Mouse (Mus musculus): Measurements from ENCODE around the gene 1700025G04Rik.

Gene 1700025G04Rik

DNA sequence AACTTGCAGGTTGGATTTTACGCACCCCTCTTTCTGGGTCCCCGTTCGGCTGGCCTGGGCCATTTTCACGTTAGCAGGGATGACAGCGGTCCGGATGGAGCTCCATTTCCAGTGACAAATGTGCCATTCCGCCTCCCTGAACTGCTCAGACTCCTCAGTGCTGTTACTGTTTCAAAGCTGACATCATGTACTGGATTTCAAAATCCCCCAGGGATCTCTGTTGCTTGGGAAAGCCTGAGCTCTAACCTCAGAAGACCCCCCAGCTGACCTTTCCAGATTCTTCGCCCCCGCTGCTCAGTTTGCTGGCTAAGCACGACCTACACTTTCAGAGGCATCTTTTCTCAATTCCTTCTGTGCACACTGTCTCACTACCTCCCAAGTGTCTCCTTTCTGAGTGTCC is 128.7 kb downstream of the 1700025G04Rik start:
- DNase-seq (ENCODE audit: low spot score), result no peak

DNA sequence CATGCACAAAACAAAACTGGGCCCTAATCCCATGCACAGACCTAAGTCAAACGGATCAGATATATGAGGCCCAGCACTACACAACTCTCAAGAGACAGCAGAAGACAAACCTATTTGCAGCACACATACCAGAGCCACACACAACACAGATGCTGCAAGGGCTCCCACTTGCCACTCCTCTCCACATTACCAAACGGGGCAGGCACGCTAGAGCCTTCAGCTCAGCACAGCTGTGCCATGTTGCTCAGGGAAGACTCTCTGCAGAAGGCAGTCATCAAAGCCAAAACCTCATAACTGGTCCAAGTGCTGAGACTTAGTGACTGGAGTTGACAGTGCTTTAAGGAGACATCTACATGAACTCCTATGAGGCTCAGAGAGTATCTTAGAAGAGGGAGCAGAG is 130.9 kb downstream of the 1700025G04Rik start:
- no peak for DNase-seq (ENCODE audit: low spot score)

DNA sequence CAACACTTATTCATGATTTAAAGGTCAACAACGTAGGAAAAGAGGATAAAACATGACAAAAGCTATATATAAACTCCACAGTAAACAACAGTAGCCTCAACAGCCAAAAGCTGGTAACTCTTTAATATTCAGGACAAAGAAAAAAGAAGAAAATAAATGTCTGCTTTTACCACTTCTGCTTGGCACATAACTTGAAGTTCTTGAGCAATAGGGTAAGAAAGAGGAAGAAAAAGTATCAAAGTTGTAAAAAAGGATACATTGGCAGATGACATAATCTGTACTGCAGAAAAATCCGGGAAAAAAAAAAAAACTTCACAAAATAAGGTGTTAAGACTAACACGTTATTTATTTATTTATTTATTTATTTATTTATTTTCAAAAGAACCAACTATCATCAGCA is 131.5 kb downstream of the 1700025G04Rik start:
- no peak for DNase-seq (ENCODE audit: low spot score)

DNA sequence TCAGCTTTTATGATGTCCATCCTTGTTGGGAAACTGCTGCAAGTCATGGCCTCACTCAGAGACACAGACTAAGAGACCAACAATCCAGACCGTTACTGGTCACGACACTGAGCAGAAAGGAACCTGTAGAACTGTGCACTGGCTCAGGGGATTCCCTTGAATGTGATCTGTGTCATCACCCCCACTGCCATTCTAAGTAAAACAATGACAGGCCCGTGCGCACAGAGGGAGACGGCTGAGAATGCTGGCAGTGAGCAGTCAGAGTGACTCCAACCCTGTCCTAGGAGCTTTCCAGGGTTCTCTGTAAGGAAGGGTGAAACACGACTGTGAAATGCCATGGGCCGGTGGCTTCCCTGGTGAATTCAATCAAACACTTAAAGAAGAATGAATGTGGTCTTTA is 132.3 kb downstream of the 1700025G04Rik start:
- no peak for DNase-seq (ENCODE audit: low spot score)

DNA sequence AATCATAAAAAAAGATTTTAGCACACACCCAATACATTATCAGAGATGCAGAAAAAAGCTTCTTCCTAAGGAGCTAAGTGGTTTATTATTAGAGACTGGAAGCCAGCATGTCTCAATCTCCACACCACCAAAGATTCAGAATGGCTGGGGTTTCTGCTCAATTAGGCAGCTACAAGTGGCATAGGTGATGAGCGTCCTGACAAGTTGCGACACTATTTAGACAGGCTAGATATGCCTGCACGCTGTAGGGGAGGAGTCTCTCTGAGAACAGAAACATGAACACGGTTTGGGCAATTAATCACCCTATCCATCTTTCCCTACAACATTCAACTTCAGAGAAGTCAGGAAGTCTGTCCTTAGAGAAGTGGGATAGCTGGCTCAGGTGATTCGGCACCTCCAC is 134.1 kb downstream of the 1700025G04Rik start:
- no peak for DNase-seq (ENCODE audit: low spot score)

DNA sequence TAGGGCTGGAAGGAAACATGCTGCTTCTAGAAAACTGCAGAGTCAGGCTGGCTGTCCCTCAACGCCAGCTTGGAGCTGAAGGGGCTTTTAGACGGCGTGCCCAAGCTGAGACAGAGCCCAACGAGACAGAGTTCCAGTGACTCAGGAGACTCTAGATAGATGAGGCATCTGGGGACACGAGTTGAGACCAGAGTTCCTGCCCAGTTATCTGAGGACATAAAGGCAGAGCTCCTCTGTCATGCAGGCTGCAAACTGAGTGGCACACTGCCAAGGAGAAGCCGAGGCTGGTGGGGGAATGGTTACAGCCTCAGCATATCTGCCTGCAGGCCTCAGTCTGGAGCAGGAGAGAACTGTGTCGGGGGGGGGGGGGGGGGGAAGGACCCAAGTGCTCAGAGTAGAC is 136.4 kb downstream of the 1700025G04Rik start:
- no peak for DNase-seq (ENCODE audit: low spot score)

DNA sequence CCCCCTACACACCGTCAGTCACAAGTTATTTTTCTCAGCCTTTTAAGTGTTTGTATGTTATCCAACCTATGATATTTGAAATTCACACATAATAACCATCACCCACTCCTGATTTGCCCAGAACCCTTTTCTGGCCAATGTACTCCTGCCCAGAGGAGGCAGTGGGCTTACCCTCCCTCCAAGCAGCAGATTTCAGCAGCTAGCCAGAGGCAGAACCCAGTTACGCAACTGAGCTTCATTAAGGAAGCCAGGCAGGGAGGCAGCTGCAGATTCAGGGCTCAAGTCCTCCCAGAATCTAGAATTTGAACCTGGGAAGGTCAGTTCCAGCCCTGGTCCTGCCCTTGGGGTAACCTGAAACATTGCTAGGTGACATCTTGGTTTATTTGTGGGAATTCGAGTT is 141.9 kb downstream of the 1700025G04Rik start:
- no peak for DNase-seq (ENCODE audit: low spot score)

DNA sequence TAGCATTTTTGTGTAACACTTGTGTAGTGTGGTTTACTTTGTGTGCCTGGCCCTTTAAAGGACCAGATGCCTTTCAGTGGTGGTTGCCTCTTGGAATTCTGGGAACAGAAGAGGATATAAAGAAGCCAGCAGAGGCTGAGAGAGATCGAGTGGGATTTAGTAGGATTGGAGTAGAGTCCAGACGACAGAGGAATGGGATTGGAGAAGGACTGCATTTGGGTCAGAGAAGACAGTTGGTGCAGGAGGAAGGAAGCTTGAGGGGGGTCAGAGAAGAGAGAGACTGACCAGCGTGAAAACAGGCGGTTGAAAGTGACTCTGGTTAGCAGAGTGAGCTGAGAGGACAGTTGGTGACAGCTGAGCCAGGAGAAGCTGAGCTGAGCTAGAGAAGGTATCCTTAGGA is 142.4 kb downstream of the 1700025G04Rik start:
- DNase-seq (ENCODE audit: low spot score), result no peak

DNA sequence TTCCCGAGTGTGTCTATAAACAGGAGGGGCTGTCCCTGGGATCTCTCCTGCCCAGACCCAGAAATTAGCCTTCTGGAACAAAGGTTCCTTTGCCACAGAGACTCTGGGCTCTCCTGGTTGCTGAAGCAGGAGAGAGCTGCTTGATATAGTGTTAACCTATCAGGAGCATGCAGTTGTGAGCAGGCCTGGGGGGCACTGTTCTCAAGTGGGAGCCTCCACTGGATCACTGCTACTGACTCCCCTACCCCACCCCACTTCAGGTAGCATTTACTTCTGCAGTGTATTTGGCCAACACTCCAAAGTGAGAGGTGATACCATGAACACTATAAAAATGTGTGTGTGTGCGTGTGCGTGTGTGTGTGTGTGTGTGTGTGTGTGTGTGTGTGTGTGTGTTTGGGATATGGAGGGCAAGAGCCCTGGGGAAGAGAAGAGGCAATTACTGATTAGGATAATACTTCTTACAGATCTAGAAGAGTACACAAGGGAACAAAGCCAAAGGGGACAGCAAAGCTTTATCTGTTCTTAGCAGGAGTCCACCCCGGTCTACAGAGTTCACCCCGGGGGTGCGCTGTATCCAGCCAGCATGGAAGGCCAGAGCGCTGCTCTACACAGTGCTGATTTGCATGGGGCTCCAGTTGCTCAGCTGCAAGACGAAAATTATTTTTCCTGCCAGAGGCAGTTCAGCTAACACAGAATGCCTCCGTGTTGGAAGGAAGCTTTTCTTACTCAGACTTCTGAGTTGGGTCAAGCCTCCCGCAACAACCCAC is 145.3 kb downstream of the 1700025G04Rik start:
- no peak for DNase-seq (ENCODE audit: low spot score)

DNA sequence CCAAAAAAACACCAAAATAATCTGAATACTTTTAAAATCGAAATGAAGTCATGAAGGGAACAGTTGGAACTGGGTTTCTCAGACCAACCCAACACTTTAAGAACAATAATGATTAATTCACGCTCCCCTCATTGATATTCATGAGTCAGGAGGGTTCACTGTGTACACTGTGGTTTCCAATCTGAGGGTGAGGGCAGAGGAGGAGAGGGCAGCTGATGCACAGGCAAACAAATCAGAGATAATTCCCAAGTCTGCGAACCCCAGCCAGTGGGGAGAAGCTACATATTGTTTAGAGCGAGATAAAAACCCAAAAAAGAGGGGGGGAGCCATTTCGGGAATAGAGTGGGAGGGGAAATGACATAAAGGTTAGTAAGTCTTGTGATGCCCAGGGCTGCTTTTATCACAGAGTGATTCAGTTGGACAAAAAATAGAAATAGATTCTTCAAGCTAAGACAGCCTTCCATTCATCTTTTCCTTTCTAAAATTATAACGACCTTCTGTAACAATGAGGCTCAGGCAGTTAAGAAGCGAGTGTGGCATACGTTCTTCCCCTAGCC is 146.2 kb downstream of the 1700025G04Rik start:
- DNase-seq (ENCODE audit: low spot score), result no peak

DNA sequence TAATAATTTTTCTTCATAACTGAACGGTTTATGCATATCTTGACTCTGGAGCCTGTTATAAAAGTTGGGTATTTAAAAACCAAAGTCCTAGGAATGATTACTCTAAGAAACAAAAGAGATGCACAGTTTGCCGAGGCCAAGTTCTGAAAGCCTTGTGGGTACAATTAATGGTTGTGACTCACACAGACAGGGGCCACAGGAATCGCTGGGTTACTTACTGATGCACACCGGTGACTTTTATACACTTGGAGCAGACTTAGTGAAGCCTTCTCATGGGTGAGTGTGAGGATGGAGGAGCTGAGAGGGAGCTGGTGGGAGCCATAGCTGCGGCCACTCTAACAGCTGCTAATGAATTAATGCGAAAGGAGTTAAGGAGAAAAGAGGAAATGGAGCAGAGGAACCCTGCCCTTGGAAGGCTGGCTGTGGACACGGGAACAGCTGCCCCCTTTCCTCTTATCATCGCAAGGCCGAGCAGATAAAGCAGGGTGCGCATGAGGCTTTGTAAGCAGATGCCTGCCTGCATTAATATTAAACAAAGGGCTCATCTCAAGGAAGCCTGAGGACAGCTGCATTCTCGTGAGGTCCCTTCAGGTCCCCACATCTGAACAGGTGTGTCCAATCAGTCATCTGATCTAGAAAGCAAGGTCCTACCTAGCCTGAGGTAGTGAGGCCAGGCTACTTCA is 146.8 kb downstream of the 1700025G04Rik start:
- DNase-seq (ENCODE audit: low spot score), result no peak

DNA sequence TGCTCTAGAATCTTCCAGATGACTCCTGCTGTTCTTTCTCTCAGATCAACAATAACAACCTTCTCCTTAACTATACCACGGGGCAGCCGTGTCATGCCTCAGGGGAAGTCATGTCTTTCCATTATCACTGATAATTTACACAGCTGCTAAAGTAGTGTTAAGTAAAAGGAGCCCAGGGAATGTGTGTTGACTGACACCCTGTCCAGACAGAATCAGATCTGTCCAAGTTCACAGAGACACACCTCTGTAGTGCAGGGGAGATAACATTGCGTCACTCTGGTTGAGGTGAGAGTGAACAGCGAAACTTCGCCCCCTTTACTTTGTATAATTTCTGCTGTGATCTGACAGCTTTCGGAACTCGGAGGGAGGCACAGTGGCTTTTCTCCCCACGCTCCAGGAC is 149.9 kb downstream of the 1700025G04Rik start:
- no peak for DNase-seq (ENCODE audit: low spot score)

DNA sequence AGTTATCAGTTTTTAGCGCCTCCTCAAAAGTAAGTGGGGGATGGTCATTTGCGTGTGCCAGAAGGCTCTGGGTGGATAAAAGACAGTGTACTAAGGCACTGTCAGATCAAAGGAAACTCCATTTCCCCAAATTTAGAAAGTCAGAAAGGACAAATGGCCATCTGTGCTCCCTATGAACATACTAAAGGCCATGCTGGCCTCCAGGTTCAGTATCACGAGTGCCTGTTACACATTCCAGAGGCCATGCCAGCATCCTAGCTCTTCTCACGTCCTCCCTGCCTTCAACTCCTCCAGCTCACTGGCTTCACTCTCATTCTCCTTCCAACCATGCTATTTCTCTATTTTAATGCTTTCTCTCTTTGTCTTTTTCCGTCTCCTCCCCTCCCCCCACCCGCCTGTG is 150.4 kb downstream of the 1700025G04Rik start:
- DNase-seq (ENCODE audit: low spot score), result no peak

DNA sequence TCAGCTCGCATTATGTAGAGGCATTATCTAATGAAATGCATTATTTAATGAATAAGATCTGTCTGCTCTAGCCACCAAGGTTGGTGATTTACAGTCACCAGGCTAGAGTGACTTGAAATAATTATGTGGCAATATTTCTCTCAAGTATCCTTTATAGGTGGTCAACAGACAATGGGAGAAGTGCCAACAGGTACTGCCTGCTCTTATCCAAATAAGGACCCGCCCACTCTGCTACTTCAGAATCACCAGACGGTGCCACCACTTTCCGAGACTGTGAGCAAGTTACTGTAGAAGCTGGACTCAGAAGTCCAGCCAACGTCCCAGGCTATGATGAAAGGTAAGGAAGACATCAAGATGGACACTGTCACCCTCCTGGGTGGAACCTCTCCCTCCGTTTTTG is 156.3 kb downstream of the 1700025G04Rik start:
- DNase-seq (ENCODE audit: low spot score), result no peak

DNA sequence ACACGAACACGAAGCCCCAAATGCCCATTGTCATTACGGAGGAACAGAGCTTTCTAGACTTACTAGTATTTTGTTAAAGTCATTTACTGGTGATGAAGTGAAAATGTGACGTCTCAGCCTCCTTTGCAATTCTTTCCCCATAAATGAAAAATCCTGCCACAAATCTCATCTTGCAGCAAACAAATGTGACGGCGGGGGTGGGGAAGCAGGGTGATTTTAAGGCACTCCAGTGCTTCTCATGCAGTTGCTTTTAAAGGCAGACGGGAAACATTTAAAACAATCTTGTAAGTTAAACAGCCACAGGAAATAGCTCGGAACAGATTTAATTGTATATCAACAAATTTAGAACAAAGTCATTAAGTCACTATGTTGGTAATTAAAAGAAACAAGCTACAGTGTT is 163.1 kb downstream of the 1700025G04Rik start:
- no peak for DNase-seq (ENCODE audit: low spot score)

DNA sequence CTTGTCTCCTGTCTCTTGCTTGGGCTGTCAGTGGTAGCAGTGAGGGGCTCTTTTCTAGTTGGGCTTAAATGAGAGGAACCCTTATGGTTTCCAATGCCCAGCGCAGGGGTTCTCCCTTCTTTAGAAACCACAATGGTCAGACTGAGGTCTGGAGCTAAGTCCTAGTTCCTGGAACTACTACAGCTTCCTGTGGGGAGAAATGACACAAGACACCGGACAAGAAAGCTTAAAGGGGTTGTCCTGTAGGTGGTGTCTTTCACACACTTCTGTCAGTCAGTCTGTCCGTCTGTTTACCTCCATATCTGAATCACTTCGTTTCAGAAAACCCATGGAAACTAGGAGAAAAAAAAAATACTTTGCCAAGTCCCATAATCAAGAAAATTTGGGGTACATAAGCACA is 163.8 kb downstream of the 1700025G04Rik start:
- no peak for DNase-seq (ENCODE audit: low spot score)

DNA sequence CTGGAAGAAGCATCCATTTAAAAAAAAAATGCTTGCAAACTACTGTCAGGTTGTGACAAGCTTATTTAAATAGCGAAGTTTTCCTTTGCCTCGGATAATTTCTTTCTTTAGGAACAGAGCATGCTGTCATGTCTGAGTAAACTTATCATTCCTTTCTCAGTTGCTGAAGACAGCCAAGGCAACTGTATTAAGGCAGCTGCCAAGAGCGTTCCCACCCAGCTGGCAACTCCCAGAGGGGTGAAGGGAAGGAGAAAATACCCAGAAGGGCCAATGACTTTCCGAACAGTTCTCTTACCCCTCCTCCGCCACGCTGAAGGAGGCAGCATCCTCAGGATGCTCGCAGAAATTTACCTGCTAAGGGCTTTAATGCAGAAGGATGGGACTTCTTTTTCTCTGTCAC is 164.2 kb downstream of the 1700025G04Rik start:
- no peak for DNase-seq (ENCODE audit: low spot score)

DNA sequence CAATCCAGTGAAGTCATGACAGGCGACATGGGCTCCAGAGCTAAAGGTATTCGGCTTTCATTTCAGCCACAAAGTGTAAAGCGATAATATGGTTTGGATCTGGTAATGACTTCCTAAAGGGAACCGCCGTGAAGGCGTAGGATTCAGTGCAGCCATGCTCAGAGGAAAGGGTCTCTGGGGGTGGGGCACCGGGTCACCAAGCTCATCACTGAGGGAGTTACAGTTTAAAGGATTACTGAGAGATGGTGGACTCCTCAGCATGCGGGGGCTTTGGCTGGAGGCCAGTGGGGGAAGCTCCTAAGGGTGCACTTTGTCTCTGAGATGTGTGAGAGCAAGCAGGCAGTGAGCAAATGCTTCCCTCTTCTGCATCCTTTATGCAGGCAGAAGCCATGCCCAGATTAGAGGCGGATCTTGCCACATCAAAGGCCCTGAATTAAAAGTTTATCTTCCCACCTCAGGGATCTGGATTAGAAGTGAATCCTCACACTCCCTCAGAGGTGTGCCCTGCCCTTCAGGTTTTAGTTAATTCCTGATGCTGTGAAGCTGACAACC is 171.0 kb downstream of the 1700025G04Rik start:
- DNase-seq (ENCODE audit: low spot score), result no peak

DNA sequence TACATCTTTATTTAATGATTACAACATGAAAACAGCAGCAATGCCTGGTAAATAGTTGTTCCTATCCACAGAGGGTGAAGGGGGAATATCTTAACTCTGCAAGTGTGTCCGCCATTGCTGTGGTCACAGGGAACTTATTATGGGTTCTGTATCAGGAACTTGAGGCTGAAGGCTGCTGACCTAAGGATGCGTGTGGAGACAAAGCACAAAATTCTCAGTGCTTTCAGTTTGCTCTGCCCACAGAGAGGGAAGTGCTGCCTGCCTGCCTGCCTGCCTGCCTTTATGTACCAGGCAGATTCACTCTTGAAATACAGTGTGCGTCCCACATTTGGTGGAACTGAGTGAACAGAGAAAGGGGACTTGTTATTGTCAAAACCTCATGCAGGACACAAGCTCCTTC is 172.2 kb downstream of the 1700025G04Rik start:
- DNase-seq (ENCODE audit: low spot score), result no peak

DNA sequence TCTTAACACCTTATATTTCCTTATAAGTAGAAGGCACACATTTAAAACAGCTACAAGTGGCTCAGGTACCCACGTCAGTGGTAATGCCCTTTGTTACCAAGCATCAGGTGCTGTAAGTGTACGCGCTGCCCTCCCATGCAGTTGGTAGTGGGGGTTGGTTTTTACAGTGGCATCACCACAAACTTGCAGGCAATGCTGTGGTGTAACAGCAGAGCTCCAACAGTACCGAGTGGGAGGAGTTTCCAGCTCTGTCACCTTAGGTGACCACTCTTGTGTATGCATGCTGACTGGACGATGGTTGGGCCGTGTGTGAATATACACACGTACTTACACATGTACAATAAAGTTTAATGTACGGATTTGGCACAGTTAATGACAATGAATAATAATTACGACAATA is 175.4 kb downstream of the 1700025G04Rik start:
- no peak for DNase-seq (ENCODE audit: low spot score)

DNA sequence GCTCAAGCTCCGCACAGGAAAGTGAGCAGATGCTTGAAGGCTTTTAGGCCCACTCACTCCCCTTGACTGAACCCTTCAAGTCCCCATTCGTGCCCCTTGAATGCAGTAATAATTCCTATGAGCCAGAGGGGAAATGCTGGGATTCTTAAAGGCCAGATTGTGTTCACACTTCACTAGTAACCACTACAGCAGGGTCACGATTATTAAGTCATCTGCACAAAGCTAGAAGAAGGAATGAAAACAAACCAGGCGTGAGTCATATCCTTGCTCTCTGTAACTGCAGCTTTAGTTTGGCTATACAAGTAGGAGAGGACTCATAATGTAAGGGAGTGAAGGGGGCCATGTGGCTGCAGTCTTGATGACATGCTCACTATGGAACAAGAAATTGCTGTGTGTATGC is 182.9 kb downstream of the 1700025G04Rik start:
- no peak for DNase-seq (ENCODE audit: low spot score)

DNA sequence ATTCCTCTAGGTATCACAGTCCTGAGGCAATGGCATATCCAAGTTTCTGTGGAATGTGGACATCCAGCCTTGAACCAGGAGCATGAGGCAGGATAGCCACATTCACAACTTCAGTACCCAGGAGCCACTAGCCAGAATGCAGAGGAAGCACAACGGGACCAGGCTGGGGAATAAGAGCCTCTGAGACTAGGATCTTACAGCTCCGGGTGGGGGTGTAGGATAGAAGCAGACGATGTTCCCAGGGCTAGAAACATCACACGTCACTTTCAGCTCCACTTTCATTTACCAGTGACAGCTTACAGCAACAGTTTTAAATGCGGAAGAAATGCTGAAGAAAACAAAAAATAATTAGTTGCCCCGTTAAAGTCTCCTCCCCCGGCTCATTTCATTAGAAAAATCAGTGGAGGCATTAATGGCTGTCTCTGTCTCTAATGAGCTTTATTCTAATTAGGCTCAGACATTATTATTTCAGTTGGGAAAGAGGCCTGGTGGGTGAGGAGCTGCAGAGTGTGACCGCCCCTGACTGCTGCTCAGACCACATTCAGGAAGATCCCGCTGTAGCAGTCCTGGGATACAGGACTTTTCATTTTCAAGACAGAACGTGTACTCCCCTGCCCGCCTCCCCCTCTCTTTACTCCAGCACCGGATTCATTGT is 189.1 kb downstream of the 1700025G04Rik start:
- no peak for DNase-seq (ENCODE audit: low spot score)

DNA sequence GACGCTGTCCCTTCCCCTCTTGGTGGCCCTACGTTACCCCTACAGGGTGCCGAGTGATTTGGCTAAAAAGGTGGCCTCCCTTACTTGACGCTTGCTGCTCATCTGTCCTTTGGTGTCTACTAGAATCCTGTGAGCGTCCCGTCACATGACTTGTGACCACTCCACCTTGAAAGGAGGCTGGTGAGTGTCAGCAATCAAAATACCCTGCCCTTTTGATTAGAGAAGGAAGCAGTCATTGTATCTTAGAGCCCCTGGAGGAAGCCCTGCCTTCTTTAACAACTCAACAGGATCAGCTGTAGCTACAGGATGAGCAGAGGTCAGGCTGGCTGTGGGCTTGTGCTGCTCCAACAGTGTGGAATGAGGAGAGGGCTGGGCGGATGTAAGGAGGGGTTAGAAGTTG is 190.0 kb downstream of the 1700025G04Rik start:
- DNase-seq (ENCODE audit: low spot score), result no peak

All from spleen, adult 12 weeks (tissue).